Mouse (Mus musculus): ENCODE measurements at regions not wholly inside any gene's neighbourhood (a gene's known extent, or its start where the extent isn't known, plus 50 kb on each side); places are given as distances from the start of the nearest gene placed in this dataset.
A peak's percentile ranks its signal among the peaks of the same experiment; 100 is the strongest.
"Not testable (repeated sequence)": the region's sequence is repeated elsewhere in the genome, so short reads cannot be mapped to it uniquely, and the experiment has no call there.

DNA sequence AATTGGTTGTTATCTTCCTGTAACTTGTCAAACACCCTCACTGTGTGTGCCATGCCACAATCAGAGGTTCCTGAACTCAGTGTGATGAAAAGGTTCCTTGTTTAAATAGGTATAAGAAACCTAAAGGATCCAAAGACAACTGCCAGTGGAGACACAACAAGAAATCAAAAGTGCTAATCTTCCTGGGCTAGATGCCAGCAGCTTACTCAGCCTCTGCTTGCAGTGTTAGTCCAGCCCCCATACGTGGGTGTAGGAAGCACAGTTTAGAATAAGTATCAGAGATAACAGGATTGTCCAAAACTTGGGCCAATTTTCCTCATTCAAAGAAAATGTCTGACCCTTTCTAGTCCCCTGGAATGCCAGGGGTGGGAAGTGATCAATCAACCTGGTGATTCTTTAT, 122.7 kb downstream of the Slitrk1 start:
- TF ChIP-seq EP300 (IDR thresholded peaks at IDR 0.05; ENCODE audit: low read depth), result no peak
- no peak for TF ChIP-seq CTCF (IDR thresholded peaks at IDR 0.05; ENCODE audit: low read depth)
- Histone ChIP-seq H3K4me3 (ENCODE audit: low read depth, low read length) (no peak overlapping the region), H3K9ac (replicated peaks; ENCODE audit: low read depth, low read length) (no peak overlapping the region), H3K27ac (ENCODE audit: low read depth) (no peak overlapping the region), H3K4me2 (ENCODE audit: low read depth, low read length) (no peak overlapping the region), H3K4me1 (ENCODE audit: control insufficient read depth, insufficient read depth) (no peaks in the 10 kb centered on the region), H3K36me3 (replicated peaks; ENCODE audit: control insufficient read depth, insufficient read depth, low read length) (no peaks in the 10 kb centered on the region), H3K9me3 (replicated peaks; ENCODE audit: control insufficient read depth, low read length) (no peaks in the 10 kb centered on the region), H3K27me3 (ENCODE audit: control insufficient read depth, insufficient read depth, low read length) (no peaks in the 10 kb centered on the region)
- WGBS, result 5% methylated on average over 1 of the region's 1 CpGs
- ATAC-seq (ENCODE audit: insufficient read depth, low read depth), result no peak
- no peak for DNase-seq (ENCODE audit: low spot score)

DNA sequence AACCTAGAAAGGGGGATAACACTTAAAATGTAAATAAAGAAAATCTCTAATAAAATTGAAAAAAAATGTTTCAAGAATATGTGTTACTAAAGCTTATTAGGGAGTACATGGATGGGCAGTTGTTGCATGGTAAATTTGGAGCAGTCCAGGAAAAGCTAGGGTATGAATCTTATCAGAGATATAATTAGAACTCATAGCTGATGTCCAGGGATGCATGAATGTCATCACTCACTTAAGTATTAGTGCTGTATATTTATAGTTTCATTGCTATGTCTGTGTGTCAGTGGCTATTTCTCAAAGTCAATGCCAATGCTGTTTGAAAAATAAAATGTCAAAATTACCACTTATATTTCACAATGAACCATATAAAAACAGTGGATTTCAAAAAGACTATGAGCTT, 165.2 kb downstream of the Slitrk1 start:
- Histone ChIP-seq H3K9ac (replicated peaks; ENCODE audit: low read depth, low read length) (no peak overlapping the region), H3K4me2 (ENCODE audit: low read depth, low read length) (no peak overlapping the region), H3K27ac (ENCODE audit: low read depth) (no peak overlapping the region), H3K27me3 (ENCODE audit: control insufficient read depth, insufficient read depth, low read length) (no peaks in the 10 kb centered on the region), H3K4me1 (ENCODE audit: control insufficient read depth, insufficient read depth) (0 out of 2 replicates have a peak, but pooled peaks cover 9% of the 10 kb centered on the region), H3K4me3 (ENCODE audit: low read depth, low read length) (no peak overlapping the region), H3K9me3 (replicated peaks; ENCODE audit: control insufficient read depth, low read length) (no peaks in the 10 kb centered on the region), H3K36me3 (replicated peaks; ENCODE audit: control insufficient read depth, insufficient read depth, low read length) (no peaks in the 10 kb centered on the region)
- DNase-seq (ENCODE audit: low spot score), result peak; percentile 8
- ATAC-seq (ENCODE audit: insufficient read depth, low read depth), result no peak
- no peak for TF ChIP-seq EP300 (IDR thresholded peaks at IDR 0.05; ENCODE audit: low read depth)
- TF ChIP-seq CTCF (IDR thresholded peaks at IDR 0.05; ENCODE audit: low read depth), result no peak

DNA sequence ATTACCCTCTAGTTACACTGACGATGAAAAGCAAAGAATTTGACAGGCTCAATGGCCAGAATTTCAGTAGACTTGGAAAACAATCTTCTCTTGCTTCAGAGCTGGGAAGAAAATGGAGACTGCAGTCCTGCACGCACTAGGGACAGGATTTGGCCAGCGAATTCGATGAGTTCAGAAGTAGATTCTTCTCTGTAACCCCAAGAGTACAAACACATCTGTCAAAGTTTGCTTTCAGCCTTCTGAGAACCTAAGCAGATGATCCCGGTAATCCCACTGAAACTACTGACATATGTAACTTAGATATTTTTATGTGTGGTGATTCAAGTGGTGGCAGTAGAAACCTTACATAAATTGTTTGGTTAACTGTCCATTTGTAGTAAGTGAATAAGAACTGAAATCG, 202.1 kb downstream of the Slitrk1 start:
- Histone ChIP-seq H3K27ac (ENCODE audit: low read depth) (no peak overlapping the region), H3K36me3 (replicated peaks; ENCODE audit: control insufficient read depth, insufficient read depth, low read length) (no peaks in the 10 kb centered on the region), H3K4me2 (ENCODE audit: low read depth, low read length) (no peak overlapping the region), H3K9me3 (replicated peaks; ENCODE audit: control insufficient read depth, low read length) (no peaks in the 10 kb centered on the region), H3K4me1 (ENCODE audit: control insufficient read depth, insufficient read depth) (no peaks in the 10 kb centered on the region), H3K4me3 (ENCODE audit: low read depth, low read length) (no peak overlapping the region), H3K27me3 (ENCODE audit: control insufficient read depth, insufficient read depth, low read length) (no peaks in the 10 kb centered on the region), H3K9ac (replicated peaks; ENCODE audit: low read depth, low read length) (no peak overlapping the region)
- WGBS, result 76% methylated on average over 6 of the region's 6 CpGs
- DNase-seq (ENCODE audit: low spot score) (no peak), ATAC-seq (ENCODE audit: insufficient read depth, low read depth) (no peak)
- TF ChIP-seq CTCF (IDR thresholded peaks at IDR 0.05; ENCODE audit: low read depth), result no peak
- no peak for TF ChIP-seq EP300 (IDR thresholded peaks at IDR 0.05; ENCODE audit: low read depth)

DNA sequence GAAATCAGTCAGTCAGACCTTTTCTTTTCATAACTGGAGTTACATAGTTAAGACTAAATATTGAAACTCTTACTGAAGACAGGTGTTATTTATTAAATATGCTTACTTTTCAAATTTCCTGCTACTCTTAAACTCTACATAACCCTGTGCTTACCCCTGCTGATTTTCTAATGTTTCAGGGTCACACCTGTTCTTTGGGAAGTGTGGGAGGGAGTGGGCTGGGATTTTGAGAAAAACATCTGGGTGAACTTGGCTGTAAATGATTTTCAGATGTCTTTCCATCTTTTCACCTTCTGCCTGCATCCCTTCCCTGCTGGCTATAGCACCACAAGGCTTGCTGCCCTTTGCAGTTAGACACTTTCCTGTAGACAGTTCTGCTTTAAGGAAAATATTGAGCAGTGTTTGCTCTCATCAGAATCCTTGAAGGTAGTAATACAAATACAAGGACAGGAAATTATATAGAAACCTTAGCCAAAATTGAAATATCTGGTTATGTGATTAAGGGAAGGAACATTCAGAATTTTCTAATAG, 204.8 kb downstream of the Slitrk1 start:
- Histone ChIP-seq H3K27me3 (ENCODE audit: control insufficient read depth, insufficient read depth, low read length) (no peaks in the 10 kb centered on the region), H3K4me2 (ENCODE audit: low read depth, low read length) (no peak overlapping the region), H3K36me3 (replicated peaks; ENCODE audit: control insufficient read depth, insufficient read depth, low read length) (no peaks in the 10 kb centered on the region), H3K9me3 (replicated peaks; ENCODE audit: control insufficient read depth, low read length) (no peaks in the 10 kb centered on the region), H3K27ac (ENCODE audit: low read depth) (no peak overlapping the region), H3K4me1 (ENCODE audit: control insufficient read depth, insufficient read depth) (no peaks in the 10 kb centered on the region), H3K4me3 (ENCODE audit: low read depth, low read length) (no peak overlapping the region), H3K9ac (replicated peaks; ENCODE audit: low read depth, low read length) (no peak overlapping the region)
- TF ChIP-seq CTCF (IDR thresholded peaks at IDR 0.05; ENCODE audit: low read depth) (no peak), EP300 (IDR thresholded peaks at IDR 0.05; ENCODE audit: low read depth) (no peak)
- ATAC-seq (ENCODE audit: insufficient read depth, low read depth) (no peak), DNase-seq (ENCODE audit: low spot score) (no peak)

DNA sequence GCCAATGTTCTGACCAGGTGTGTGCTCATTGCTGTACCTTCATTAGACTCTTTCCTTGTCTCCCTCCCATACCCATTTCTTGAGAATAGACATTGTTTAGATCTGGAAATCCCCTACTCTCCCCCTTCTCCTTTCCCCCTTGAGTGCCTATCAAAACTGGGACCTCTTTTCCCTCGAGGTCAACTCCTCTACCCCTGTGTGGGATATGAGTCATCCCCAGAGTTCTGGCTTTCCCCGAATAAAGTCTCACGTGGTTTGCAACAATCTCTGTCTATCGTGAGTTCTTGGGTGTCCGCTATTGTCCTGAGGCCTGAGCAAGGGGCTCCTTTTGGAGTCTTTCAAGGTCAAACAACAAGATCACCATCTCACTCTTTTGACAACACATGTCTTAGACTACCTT, 209.3 kb downstream of the Slitrk1 start:
- H3K27ac ChIP-seq (ENCODE audit: low read depth); H3K4me3 ChIP-seq (ENCODE audit: low read depth, low read length); H3K4me1 ChIP-seq (ENCODE audit: control insufficient read depth, insufficient read depth); ATAC-seq (ENCODE audit: insufficient read depth, low read depth); DNase-seq (ENCODE audit: low spot score); H3K9me3 ChIP-seq (replicated peaks; ENCODE audit: control insufficient read depth, low read length); H3K9ac ChIP-seq (replicated peaks; ENCODE audit: low read depth, low read length); H3K4me2 ChIP-seq (ENCODE audit: low read depth, low read length); H3K27me3 ChIP-seq (ENCODE audit: control insufficient read depth, insufficient read depth, low read length); H3K36me3 ChIP-seq (replicated peaks; ENCODE audit: control insufficient read depth, insufficient read depth, low read length): not testable (repeated sequence)
- WGBS, result 72% methylated on average over 5 of the region's 5 CpGs

DNA sequence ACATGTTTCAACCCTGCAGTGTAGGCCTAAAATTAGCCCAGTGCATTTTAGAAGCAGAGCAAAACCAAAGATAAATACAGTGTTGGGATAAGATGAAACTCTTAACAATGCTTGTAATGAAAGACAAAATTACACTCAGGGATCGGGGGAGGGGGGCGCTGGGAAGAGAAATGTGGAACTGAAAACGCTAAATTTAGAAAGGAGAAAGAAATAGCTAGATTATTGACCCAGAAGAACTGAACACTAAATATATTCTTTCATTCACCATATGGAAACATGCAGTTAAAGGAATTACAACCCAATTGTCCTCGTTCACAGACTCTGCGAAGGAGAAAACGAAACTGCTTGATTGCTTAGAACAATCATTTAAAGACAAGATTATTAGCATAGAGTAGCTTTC, 249.1 kb downstream of the Slitrk1 start:
- H3K4me1 ChIP-seq (ENCODE audit: control insufficient read depth, insufficient read depth), result no peaks in the 10 kb centered on the region
- TF ChIP-seq EP300 (IDR thresholded peaks at IDR 0.05; ENCODE audit: low read depth) (no peak), CTCF (IDR thresholded peaks at IDR 0.05; ENCODE audit: low read depth) (no peak)
- H3K27me3 ChIP-seq (ENCODE audit: control insufficient read depth, insufficient read depth, low read length), result no peaks in the 10 kb centered on the region
- H3K9ac ChIP-seq (replicated peaks; ENCODE audit: low read depth, low read length), result no peak overlapping the region
- WGBS, result 61% methylated on average over 6 of the region's 6 CpGs
- DNase-seq (ENCODE audit: low spot score), result no peak
- peak overlapping the region; percentile 33; the same call in 1 of the 2 replicates for H3K4me2 ChIP-seq (ENCODE audit: low read depth, low read length)
- H3K36me3 ChIP-seq (replicated peaks; ENCODE audit: control insufficient read depth, insufficient read depth, low read length), result no peaks in the 10 kb centered on the region
- no peak for ATAC-seq (ENCODE audit: insufficient read depth, low read depth)
- H3K9me3 ChIP-seq (replicated peaks; ENCODE audit: control insufficient read depth, low read length), result no peaks in the 10 kb centered on the region
- peak overlapping the region; percentile 4; the same call in 1 of the 2 replicates for H3K4me3 ChIP-seq (ENCODE audit: low read depth, low read length)
- H3K27ac ChIP-seq (ENCODE audit: low read depth), result no peak overlapping the region

All from heart, postnatal 0 days (tissue).